Mouse (Mus musculus): ENCODE measurements around the gene Cacnb3. TPM values are rescaled to one million over a fixed set of nuclear protein-coding genes. Genes with fewer than 3 reads are reported as not detected.

Gene Cacnb3
- total RNA-seq, 2 experiments from 2014 or later: 2.5 to 4.2 TPM

DNA sequence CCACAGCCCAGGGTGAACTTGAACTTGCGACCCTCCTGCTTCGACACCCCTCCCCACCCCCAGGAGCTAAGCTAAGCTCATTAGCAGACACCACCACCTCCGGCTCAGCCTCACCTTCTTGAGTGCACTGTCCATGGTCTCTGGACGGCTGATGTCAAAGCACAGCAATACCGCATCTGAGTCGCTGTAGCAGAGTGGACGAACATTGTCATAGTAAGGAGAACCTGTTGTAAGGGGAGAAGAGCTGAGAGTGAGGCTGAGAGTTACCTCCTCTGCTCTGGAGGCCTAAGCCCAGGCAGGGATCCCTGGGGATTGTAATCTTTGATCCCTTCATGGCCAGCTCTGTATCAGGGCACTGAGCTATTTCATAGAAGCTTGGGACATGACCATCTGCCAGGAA lies 43.1 kb downstream of the Cacnb3 start:
- intact Hi-C loops (cut with DNase I): no loop called here
- DNase-seq: no peak

DNA sequence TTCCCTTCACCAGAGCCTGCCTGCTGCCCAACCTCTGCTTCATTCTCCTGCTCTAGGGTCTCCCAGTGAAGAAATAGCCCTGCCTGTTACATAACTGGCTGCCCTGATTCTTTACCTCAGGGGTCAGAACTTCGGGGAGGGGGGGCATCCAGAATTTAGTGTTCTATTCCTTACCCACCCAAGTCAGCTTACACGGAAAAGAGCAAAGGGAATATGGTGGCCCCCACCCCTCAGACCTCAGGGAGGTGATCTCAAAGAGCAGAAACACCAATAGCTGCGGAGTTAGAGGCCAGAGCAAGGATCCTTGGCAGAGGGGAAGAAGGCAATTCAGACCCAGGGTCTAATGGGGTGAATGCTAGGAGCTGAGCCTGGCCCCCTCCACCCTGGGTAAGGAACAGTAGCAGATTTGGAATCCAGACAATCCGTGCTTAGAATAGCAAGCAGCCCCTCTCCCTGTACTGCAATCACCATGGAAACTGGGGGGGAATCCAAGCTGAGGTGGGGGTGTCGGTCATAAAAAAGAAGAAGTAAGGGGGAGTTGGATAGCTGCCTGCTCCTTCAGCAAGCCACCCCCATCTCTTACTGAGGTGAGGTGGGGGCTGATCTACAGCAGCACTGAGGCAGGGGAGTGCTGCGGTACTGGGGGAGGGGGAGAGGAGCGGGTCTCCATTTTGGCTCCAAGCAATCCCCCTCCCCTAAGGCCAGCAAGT lies 43.8 kb downstream of the Cacnb3 start:
- intact Hi-C loops (cut with DNase I): no loop called here
- DNase-seq: no peak

DNA sequence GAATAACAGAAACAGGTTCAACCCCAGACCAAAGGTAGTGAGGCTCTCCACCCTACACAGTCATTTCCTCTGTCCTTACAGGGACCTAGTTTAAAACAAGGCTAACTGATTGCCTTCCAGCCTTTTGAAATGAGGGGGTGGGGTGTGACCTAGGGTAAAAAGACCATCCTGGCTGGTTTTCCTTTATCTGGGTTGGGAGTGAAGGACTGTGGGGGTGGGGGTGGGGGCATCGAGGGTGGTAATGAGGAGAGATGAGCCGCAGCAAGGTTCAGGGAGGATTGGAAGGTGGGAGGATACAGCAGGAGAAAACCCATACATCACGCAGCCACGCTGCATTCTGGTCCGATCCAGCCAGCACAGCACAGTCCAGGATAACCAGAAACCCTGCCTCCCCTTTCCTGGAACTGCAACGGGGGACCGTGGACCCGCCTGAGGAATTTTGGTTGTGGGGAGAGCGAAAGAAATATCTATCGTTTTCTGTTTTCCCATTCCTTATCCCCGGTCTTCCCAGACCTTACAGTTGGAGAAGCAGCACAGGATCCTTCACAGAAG lies 44.4 kb downstream of the Cacnb3 start:
- DNase-seq: no peak
- intact Hi-C loops (cut with DNase I): no loop called here

DNA sequence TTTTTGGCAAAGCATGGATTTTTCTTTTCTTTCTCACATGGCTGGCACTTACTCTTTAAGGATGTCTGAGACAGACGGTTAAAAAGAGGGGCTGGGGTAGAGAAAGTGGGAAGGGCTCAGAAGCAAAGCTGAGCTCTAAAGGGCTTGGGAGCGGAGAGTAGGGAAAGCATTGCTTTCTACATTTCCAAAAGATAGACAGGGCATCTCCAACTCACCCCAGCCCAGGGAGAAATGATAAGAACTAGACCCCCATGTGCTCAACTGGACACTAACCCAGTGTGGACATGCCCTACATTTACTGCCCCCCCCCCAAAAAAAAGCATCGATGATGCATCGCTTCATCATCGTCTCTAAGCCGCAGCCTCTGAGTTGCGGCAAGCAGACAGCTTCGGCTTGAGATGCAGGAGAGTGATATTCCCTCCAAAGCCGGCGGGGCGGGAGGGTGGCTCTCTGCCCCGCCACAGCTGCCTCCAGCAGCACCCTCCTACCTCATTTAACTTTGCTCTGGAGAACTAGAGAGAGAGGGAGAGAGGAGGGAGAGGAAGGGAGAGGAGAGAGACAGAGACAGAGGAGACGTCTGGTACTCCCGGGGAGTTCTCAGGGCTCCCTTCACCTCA lies 45.1 kb downstream of the Cacnb3 start:
- DNase-seq: no peak
- intact Hi-C loops (cut with DNase I): no loop called here

DNA sequence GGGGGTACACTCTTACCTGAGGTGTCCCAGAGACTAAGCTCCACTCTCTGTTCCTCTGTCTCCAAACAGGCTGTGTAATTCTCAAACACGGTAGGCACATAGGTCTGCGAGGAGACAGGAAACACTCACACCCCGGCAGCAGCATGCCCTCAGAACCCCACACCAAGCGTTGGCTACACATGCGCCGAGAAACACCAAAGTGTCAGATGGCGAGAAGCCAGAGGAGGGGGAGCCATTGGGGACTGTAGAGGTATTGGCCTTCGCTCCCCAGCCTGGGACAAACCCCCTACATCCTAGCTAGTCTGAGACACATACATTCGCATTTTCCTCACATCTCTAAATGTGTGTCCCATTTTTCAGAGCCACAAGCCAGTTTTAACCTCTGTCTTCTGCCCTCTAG lies 45.8 kb downstream of the Cacnb3 start:
- intact Hi-C loops (cut with DNase I): no loop called here
- no peak for DNase-seq

DNA sequence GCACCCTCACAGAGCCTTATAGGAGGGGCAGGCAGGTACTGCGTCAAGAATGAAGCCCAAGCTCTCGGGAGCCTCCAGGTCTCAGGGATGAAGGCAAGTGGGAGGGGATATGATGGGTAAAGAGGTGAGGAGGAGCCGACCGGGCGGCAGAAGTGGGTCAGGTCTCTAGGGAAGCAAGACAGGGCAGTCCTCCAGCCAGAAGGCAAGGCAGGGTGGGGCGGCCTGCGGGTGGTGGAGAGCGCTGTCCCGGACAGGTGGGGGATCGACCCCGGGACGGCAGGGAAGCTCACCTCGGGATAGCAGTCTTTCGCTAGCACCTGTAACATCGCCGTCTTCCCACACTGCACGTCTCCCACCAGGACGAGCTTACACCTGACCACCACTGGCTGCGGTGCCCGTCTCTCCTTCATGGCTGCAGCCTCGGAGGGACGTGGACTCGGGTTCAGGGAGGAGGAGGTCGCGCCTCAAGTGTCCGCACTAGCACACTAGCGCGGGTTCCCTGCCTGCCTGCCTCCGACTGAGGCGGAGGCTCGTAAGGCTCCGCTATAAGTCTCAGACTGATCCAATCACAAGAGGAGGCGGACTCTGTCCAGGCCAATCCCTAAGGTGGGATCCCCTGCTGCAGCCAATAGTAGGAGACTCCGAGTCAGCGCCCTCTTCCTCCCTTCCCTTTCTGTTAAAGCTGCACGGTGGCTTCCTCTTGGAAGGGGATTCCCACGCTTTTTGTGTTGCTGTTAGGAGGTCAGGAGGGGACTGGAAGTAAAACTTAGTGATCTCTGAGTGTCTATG lies 46.5 kb downstream of the Cacnb3 start, which contains the start of gene Rnd1:
Gene Rnd1, minus strand, starts transcription at position 522 of the 789 bp plus-strand sequence.
- DNase-seq: peak; percentile 64 to 73
- intact Hi-C loops (cut with DNase I): no loop called here

DNA sequence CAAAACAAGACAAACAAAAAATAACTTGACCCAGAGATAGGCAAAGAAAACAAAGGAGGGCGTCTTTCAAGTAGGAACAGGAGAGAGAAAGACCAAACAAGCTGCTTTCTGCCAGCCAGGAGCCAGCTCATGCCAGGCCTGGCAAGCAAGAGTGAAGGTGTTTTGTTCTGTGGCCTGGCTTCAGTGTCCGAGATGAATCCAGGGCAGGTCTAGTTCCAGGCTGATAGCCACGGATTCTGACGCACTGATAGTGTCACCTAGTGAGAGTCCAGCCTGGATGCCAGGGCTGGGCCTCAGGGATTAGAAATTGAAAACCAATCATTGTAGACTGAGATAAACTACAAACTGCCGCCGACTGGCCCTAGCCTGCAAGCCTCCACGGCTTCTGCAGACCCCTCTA lies 47.3 kb downstream of the Cacnb3 start:
- DNase-seq: no peak
- intact Hi-C loops (cut with DNase I): no loop called here

DNA sequence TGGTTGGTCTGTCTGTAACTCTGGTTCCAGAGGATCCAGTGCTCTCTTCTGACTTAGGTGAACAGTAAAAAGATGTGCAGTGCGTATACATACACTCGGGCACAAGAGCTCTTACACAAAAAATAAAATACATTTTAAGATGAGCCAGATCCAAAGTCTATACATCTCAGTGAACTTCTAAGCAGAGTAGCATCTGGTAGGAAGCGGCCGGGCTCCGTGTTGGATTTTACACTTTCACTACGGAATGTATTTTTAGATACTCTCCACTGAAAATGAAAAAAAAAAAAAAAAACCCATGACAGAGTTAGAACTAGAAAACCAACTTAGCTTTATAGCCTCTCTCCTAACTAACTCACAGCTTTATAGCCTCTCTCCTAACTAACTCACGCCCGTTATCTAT lies 50.0 kb downstream of the Cacnb3 start:
- no peak for DNase-seq
- intact Hi-C loops (cut with DNase I): loop anchor here (1.0 kb wide), 1 partner anchor 15 kb away; no protein-coding TSS in a partner anchor

DNA sequence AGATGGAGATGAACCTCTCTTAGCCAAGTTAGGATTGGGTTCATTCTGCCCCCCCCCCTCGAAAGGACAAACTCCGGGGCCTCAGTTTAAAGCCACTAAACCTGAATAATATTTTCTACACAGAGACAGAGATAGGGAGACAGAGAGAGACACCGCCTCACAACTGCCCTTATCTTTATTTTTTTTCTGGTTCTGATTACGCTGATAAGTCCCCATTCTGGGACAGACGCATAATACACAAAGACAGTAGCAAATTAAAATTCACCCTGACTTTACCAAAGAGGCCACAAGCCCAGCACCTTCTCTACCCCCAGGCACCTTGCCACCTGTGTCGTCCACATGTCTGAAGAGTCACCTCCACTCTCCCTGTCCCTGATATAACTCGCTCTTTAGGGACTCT lies 51.0 kb downstream of the Cacnb3 start:
- intact Hi-C loops (cut with DNase I): loop anchor here (1.0 kb wide), 1 partner anchor 16 kb away; no protein-coding TSS in a partner anchor
- no peak for DNase-seq

DNA sequence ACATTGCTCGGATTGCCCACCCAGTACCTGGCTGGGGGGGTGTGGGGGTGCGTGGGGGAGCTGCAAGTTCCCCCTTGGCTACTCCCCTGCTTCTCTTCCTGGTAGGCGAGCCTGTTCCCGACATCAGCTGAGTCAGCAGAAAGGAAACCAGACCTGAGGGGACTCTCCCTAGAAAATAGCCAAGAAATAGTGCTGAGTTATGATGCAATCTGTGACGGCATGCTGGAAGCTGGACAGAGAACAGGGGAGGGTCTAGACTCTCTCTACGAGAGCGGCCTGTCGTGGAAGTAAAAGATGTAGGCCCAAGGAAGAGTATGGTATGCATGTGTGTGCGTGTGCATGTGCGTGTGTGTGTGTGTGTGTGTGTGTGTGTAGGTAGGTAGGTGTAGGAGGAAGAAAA lies 52.5 kb downstream of the Cacnb3 start:
- DNase-seq: no peak
- intact Hi-C loops (cut with DNase I): no loop called here

DNA sequence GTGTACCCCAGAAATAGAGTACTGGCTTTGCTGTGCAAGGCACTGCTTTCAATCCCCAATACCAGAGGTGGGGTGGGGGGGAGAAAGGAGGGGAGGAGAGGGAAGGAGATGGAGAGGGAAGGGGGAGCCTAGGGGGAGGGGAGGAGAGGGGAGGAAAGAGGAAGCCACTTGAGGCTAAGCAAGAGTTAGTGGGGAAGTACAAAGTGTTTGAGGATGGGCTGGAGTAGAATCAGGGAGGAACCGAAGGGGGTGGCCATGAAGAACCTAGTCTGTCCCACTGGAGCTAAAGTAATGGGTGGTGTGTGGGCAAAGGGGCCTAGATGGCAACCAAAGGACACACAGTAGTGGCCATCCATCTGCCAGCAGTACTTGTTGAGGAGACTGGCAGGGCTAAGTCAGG lies 53.1 kb downstream of the Cacnb3 start:
- no peak for DNase-seq
- intact Hi-C loops (cut with DNase I): no loop called here

DNA sequence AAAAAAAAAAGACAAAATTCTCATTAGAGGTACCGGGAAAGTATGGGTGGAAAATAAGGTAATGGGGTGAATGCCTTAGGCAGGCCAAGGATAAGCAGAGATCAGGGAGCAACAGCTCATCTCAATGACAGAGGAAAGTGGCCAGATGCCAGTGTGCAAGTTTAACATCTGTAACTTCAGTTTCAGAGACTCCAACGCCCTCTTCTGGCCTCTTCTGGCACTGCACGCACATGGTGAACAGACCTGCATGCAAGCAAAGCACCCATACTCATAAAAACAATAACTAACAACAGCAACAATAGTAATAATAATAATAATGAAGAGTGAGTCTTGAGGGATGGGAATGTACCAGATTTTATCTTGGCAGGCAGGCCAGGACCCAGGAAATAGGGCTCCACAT lies 55.3 kb downstream of the Cacnb3 start:
- DNase-seq: no peak
- intact Hi-C loops (cut with DNase I): no loop called here

DNA sequence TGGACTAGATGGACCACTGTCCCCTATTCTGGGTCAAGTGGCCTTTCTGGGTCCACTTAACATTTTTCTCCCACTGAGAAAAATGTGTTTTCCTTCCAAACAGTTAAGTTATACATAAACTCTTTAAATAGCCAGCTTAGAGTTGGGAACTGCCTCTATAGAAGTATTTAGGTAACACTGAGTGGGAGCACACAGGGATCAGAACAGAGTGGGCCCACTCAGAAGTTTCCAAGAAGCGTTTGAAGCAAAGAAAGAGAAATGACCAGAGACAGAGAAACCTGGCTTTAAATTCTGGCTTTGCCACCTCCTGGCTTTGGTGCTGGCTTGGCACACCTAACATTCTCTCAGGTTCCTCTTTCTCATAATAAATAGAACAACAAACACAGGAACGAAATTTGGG lies 59.0 kb downstream of the Cacnb3 start:
- DNase-seq: no peak
- intact Hi-C loops (cut with DNase I): no loop called here

DNA sequence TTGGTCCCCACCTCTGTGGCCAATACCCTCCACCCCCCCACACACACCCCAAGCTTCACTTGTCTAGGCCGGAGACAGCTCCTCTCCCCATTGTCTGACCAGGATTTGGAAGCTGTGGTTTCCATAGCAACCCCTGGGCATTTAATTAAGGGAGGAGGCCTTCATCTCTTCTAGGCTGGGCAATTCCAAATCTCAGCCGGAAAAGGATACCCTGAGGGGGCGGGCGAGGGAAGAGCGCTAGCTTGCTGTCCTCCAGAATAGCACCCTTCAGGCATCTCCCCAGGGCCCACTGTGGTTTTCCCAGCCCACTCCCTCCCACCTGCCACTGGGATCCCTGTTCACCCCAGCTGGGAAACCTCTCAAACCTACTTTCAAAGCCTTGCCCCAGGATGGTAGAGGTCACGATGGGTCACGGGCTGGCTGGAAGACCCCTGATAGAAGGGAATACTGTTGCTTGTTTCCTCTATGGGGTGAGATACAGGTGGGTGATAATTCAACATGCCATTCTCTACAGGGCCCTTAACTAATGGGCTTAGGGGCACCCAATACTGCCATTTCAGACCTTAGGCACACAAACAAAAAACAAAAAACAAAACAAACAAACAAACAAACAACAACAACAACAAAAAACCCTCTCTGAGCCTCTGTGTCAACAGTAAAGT lies 61.0 kb downstream of the Cacnb3 start:
- intact Hi-C loops (cut with DNase I): no loop called here
- DNase-seq: no peak

DNA sequence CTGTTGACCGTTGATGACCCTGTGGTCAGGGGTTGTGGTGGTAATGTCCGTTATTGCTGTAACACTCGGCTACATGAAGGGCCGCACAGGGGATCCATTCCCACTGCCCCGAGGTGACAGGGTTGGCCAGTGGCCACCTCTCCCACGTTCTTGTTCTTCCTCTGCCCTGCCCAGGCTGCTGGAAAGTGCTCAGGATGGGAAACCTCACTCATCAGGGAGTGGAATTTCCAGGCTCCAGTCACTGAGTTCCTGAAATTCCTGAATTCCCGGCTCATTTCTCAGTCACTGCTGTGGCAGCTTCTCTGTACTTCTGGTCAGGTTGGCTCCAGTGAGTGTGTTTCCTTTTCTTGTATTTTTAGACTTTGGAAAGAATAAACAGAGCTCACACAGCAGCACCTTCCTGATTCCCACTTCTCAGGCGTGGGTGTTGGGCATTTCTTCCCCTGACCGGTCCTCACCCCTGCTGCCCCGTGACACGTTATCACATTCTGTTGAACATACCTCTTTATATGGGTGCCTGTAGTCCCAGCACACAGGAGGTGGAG lies 61.6 kb downstream of the Cacnb3 start:
- DNase-seq: peak in 1 of 2 experiments; percentile 35

More for the DNA sequence above, 61.6 kb downstream of the Cacnb3 start:
- intact Hi-C loops (cut with DNase I): no loop called here

Other genes starting within 250 kb of the Cacnb3 start
- gene Olfr283, start 249.9 kb upstream of the Cacnb3 start, total RNA-seq (2021): not detected
- gene Olfr282, start 199.6 kb upstream of the Cacnb3 start, total RNA-seq (2021): not detected
- gene Olfr281, start 178.3 kb upstream of the Cacnb3 start, total RNA-seq (2021): not detected
- not detected for gene OR5BS1P, start 160.9 kb upstream of the Cacnb3 start, total RNA-seq (2021)
- gene Lalba, start 148.1 kb upstream of the Cacnb3 start, total RNA-seq (2021): not detected
- gene Olfr279, start 138.4 kb upstream of the Cacnb3 start, total RNA-seq (2021): not detected
- 10 to 100 TPM; 62.2 to 64.5 TPM for gene Kansl2, start 96.6 kb upstream of the Cacnb3 start, total RNA-seq (2021)
- gene Ccnt1, start 59.9 kb upstream of the Cacnb3 start, total RNA-seq (2021): 10 to 100 TPM; 12.4 to 17.9 TPM
- gene 4930415O20Rik, start 59.8 kb upstream of the Cacnb3 start, total RNA-seq (2021): under 1 TPM in 1 of 2 experiments, not detected in 1; 0.87 TPM
- gene Adcy6, start 20.8 kb upstream of the Cacnb3 start, total RNA-seq (2021): 10 to 100 TPM; 24.2 to 26.7 TPM
- gene Ddx23, start 32.1 kb downstream of the Cacnb3 start, total RNA-seq (2021): 10 to 100 TPM; 50.0 to 56.2 TPM
- gene Rnd1, start 46.6 kb downstream of the Cacnb3 start, total RNA-seq (2021): 1 to 10 TPM in 1 of 2 experiments, under 1 TPM in 1; 0.81 to 1.5 TPM
- not detected for gene Ccdc65, start 77.4 kb downstream of the Cacnb3 start, total RNA-seq (2021)
- 1 to 10 TPM; 1.4 to 1.7 TPM for gene Fkbp11, start 97.4 kb downstream of the Cacnb3 start, total RNA-seq (2021)
- 1 to 10 TPM; 7.4 to 8.2 TPM for gene Arf3, start 132.4 kb downstream of the Cacnb3 start, total RNA-seq (2021)
- gene Wnt10b, start 147.3 kb downstream of the Cacnb3 start, total RNA-seq (2021): under 1 TPM; 0.69 to 0.87 TPM
- gene Wnt1, start 159.0 kb downstream of the Cacnb3 start, total RNA-seq (2021): not detected
- gene Ddn, start 178.7 kb downstream of the Cacnb3 start, total RNA-seq (2021): under 1 TPM; 0.28 to 0.96 TPM
- 10 to 100 TPM; 39.3 to 50.3 TPM for gene Prkag1, start 200.7 kb downstream of the Cacnb3 start, total RNA-seq (2021)
- gene Kmt2d, start 240.4 kb downstream of the Cacnb3 start, total RNA-seq (2021): 10 to 100 TPM; 42.7 to 46.4 TPM